Mouse (Mus musculus) intestine, embryonic 14.5 days (tissue): ENCODE measurements around the gene Abcc8. TPM values are rescaled to one million over a fixed set of nuclear protein-coding genes. Genes with fewer than 3 reads are reported as not detected.

Experiments
- ATAC-seq: fragments of 200-750 bp; cut with Nextera tagmentation; replicated peaks from 2 replicates; pipeline ENCODE4 v1.8.0; 2017; ENCODE audit warnings: low read depth, moderate number of reproducible peaks, moderate TSS enrichment, moderate library complexity; ENCODE audit not compliant: low FRiP score, low TSS enrichment
- DNase-seq: peaks from one replicate; pipeline ENCODE4 v3.0.0-alpha.2; 2018; ENCODE audit warnings: low spot score
- H3K27ac ChIP-seq: fragments of 300-500 bp; sonication (generic); 2 replicates; pipeline ENCODE4 v1.5.1; 2014; ENCODE audit warnings: low read depth, mild to moderate bottlenecking, control low read depth
- H3K27me3 ChIP-seq: fragments of 300-500 bp; sonication (generic); replicated peaks from 2 replicates; pipeline ENCODE4 v1.6.1; 2014; ENCODE audit warnings: low read length, control low read depth; ENCODE audit not compliant: control insufficient read depth, insufficient read depth
- H3K36me3 ChIP-seq: fragments of 300-500 bp; sonication (generic); 2 replicates; pipeline ENCODE4 v1.6.1; 2014; ENCODE audit warnings: low read length, control low read depth; ENCODE audit not compliant: control insufficient read depth, insufficient read depth
- H3K4me1 ChIP-seq: fragments of 300-500 bp; sonication (generic); replicated peaks from 2 replicates; pipeline ENCODE4 v1.6.1; 2014; ENCODE audit warnings: low read length, control low read depth, mixed read lengths; ENCODE audit not compliant: control insufficient read depth, insufficient read depth
- H3K4me2 ChIP-seq: fragments of 300-500 bp; sonication (generic); 2 replicates; pipeline ENCODE4 v1.6.1; 2014; ENCODE audit warnings: low read length
- H3K4me3 ChIP-seq: fragments of 300-500 bp; sonication (generic); 2 replicates; pipeline ENCODE4 v1.5.1; 2014; ENCODE audit warnings: low read depth, low read length, control low read depth, mixed read lengths
- H3K9ac ChIP-seq: fragments of 300-500 bp; sonication (generic); 2 replicates; pipeline ENCODE4 v1.6.1; 2014; ENCODE audit warnings: mild to moderate bottlenecking, low read length
- H3K9me3 ChIP-seq: fragments of 300-500 bp; sonication (generic); 2 replicates; pipeline ENCODE4 v1.6.1; 2016; ENCODE audit warnings: low read length, control low read depth; ENCODE audit not compliant: control insufficient read depth
- WGBS: fragments of 180-500 bp; shearing (Covaris S2); extraction: QIAGEN DNeasy Blood & Tissue Kit; methylation state at CpG from one replicate; pipeline ENCODE4 v1.1.7; 2014; 5-methylcytosine and 5-hydroxymethylcytosine counted together
- polyA plus RNA-seq: library from polyadenylated mRNA; unstranded; fragments of >200 nt; fragmentation: Nextera tagmentation; extraction: Ambion mirVana; gene quantifications from 2 replicates; pipeline ENCODE4 v1.2.1, GENCODE M21; 2014

Gene Abcc8
- polyA plus RNA-seq, 1 experiment from 2014 or later: 7.6 TPM

GRCm38 (mm10) chr7:46111212-46111817 lies 68.5 kb downstream of the Abcc8 start:
- no peaks in the 10 kb centered on the region for H3K27me3 ChIP-seq
- no peaks in the 10 kb centered on the region for H3K9me3 ChIP-seq
- no peaks in the 10 kb centered on the region for H3K4me1 ChIP-seq
- no peak for ATAC-seq
- no peak for DNase-seq
- H3K36me3 ChIP-seq: no peaks in the 10 kb centered on the region
- H3K27ac ChIP-seq: no peak overlapping the region
- 74% methylated on average over 15 of the region's 15 CpGs for WGBS
- no peak overlapping the region for H3K4me2 ChIP-seq
- no peak overlapping the region for H3K4me3 ChIP-seq
- no peak overlapping the region for H3K9ac ChIP-seq

GRCm38 (mm10) chr7:46110079-46110478 lies 69.8 kb downstream of the Abcc8 start:
- H3K27ac ChIP-seq: no peak overlapping the region
- no peak for ATAC-seq
- H3K9ac ChIP-seq: no peak overlapping the region
- no peaks in the 10 kb centered on the region for H3K9me3 ChIP-seq
- WGBS: 72% methylated on average over 3 of the region's 3 CpGs
- H3K4me1 ChIP-seq: no peaks in the 10 kb centered on the region
- H3K4me3 ChIP-seq: no peak overlapping the region
- H3K4me2 ChIP-seq: no peak overlapping the region
- no peaks in the 10 kb centered on the region for H3K27me3 ChIP-seq
- no peaks in the 10 kb centered on the region for H3K36me3 ChIP-seq
- DNase-seq: no peak

GRCm38 (mm10) chr7:46105484-46105883 lies 74.3 kb downstream of the Abcc8 start:
- Histone ChIP-seq H3K9ac (no peak overlapping the region), H3K4me3 (no peak overlapping the region), H3K27me3 (no peaks in the 10 kb centered on the region), H3K4me1 (no peaks in the 10 kb centered on the region), H3K9me3 (no peaks in the 10 kb centered on the region), H3K27ac (no peak overlapping the region), H3K4me2 (no peak overlapping the region), H3K36me3 (no peaks in the 10 kb centered on the region)
- WGBS: 88% methylated on average over 7 of the region's 7 CpGs
- ATAC-seq: no peak
- DNase-seq: no peak

GRCm38 (mm10) chr7:46104256-46104915 lies 75.4 kb downstream of the Abcc8 start:
- Histone ChIP-seq H3K4me3 (no peak overlapping the region), H3K4me2 (no peak overlapping the region), H3K4me1 (no peaks in the 10 kb centered on the region), H3K9ac (no peak overlapping the region), H3K9me3 (no peaks in the 10 kb centered on the region), H3K27ac (no peak overlapping the region), H3K27me3 (no peaks in the 10 kb centered on the region), H3K36me3 (no peaks in the 10 kb centered on the region)
- WGBS: 80% methylated on average over 27 of the region's 27 CpGs
- no peak for DNase-seq
- no peak for ATAC-seq

GRCm38 (mm10) chr7:46103771-46104170 lies 76.1 kb downstream of the Abcc8 start:
- WGBS: 84% methylated on average over 8 of the region's 8 CpGs
- H3K27ac ChIP-seq: no peak overlapping the region
- no peak for DNase-seq
- ATAC-seq: no peak
- no peak overlapping the region for H3K4me3 ChIP-seq
- H3K27me3 ChIP-seq: no peaks in the 10 kb centered on the region
- no peaks in the 10 kb centered on the region for H3K9me3 ChIP-seq
- no peaks in the 10 kb centered on the region for H3K4me1 ChIP-seq
- no peaks in the 10 kb centered on the region for H3K36me3 ChIP-seq
- no peak overlapping the region for H3K9ac ChIP-seq
- no peak overlapping the region for H3K4me2 ChIP-seq

GRCm38 (mm10) chr7:46103075-46103591 lies 76.7 kb downstream of the Abcc8 start:
- no peak overlapping the region for H3K4me2 ChIP-seq
- H3K27ac ChIP-seq: no peak overlapping the region
- DNase-seq: no peak
- no peaks in the 10 kb centered on the region for H3K36me3 ChIP-seq
- no peaks in the 10 kb centered on the region for H3K27me3 ChIP-seq
- no peak for ATAC-seq
- no peak overlapping the region for H3K4me3 ChIP-seq
- no peaks in the 10 kb centered on the region for H3K9me3 ChIP-seq
- no peaks in the 10 kb centered on the region for H3K4me1 ChIP-seq
- WGBS: 84% methylated on average over 8 of the region's 8 CpGs
- H3K9ac ChIP-seq: no peak overlapping the region

- Histone ChIP-seq H3K9ac (0 out of 2 replicates have a peak within 1 kb of the TSS, but pooled peaks have one; percentile 30), H3K4me2 (peak within 1 kb of the TSS; percentile 77), H3K36me3 (no peaks in the 10 kb centered on the region), H3K4me3 (peak within 1 kb of the TSS; percentile 46), H3K4me1 (no peaks in the 10 kb centered on the region), H3K9me3 (no peaks in the 10 kb centered on the region), H3K27me3 (no peaks in the 10 kb centered on the region), H3K27ac (no peak within 1 kb of the TSS)
- peak; percentile 98 for DNase-seq
- WGBS: under 1% methylated on average over 34 of the region's 34 CpGs
- peak; percentile 84 for ATAC-seq
Measured at GRCm38 (mm10) chr7:46100563-46100962, 79.3 kb downstream of the Abcc8 start, which contains the start of gene Kcnj11. Kcnj11 (minus strand) TSS chr7:46100764.

- ATAC-seq (no peak), DNase-seq (no peak)
- no peaks in the 10 kb centered on the region for H3K27me3 ChIP-seq
- H3K4me2 ChIP-seq: 0 out of 2 replicates have a peak overlapping the region, but pooled peaks have one; percentile 77
- no peak overlapping the region for H3K9ac ChIP-seq
- H3K27ac ChIP-seq: no peak overlapping the region
- WGBS: 79% methylated on average over 13 of the region's 13 CpGs
- no peak overlapping the region for H3K4me3 ChIP-seq
- no peaks in the 10 kb centered on the region for H3K9me3 ChIP-seq
- no peaks in the 10 kb centered on the region for H3K36me3 ChIP-seq
- H3K4me1 ChIP-seq: no peaks in the 10 kb centered on the region
Measured at GRCm38 (mm10) chr7:46099682-46100081, 80.2 kb downstream of the Abcc8 start.

GRCm38 (mm10) chr7:46098919-46099286 lies 80.9 kb downstream of the Abcc8 start:
- Histone ChIP-seq H3K4me3 (no peak overlapping the region), H3K27me3 (no peaks in the 10 kb centered on the region), H3K27ac (no peak overlapping the region), H3K4me1 (no peaks in the 10 kb centered on the region), H3K9ac (no peak overlapping the region), H3K36me3 (no peaks in the 10 kb centered on the region), H3K9me3 (no peaks in the 10 kb centered on the region), H3K4me2 (no peak overlapping the region)
- 93% methylated on average over 19 of the region's 19 CpGs for WGBS
- DNase-seq: no peak
- ATAC-seq: no peak
